Mouse (Mus musculus) intestine, postnatal 0 days (tissue): ENCODE measurements around the gene Nat14. TPM values are rescaled to one million over a fixed set of nuclear protein-coding genes. Genes with fewer than 3 reads are reported as not detected.
A peak's percentile ranks its signal among the peaks of the same experiment; 100 is the strongest.

Experiments used
- ATAC-seq: fragments of 200-750 bp; cut with Nextera tagmentation; 2 replicates; pipeline ENCODE4 v1.8.0; 2017; ENCODE audit warnings: mild to moderate bottlenecking, moderate TSS enrichment, moderate library complexity
- H3K27ac ChIP-seq: fragments of 300-500 bp; sonication (generic); 2 replicates; pipeline ENCODE4 v1.5.1; 2014; ENCODE audit warnings: mild to moderate bottlenecking, low read depth, low read length, moderate library complexity
- H3K27me3 ChIP-seq: fragments of 300-500 bp; sonication (generic); replicated peaks from 2 replicates; pipeline ENCODE4 v1.6.1; 2014; ENCODE audit warnings: low read length, mixed read lengths; ENCODE audit not compliant: control insufficient read depth, insufficient read depth
- H3K36me3 ChIP-seq: fragments of 300-500 bp; sonication (generic); 2 replicates; pipeline ENCODE4 v1.6.1; 2014; ENCODE audit warnings: mild to moderate bottlenecking, moderate library complexity; ENCODE audit not compliant: control insufficient read depth, insufficient read depth
- H3K4me1 ChIP-seq: fragments of 300-500 bp; sonication (generic); replicated peaks from 2 replicates; pipeline ENCODE4 v1.6.1; 2014; ENCODE audit warnings: antibody characterized with exemption, low read length, mixed read lengths; ENCODE audit not compliant: control insufficient read depth, insufficient read depth
- H3K4me2 ChIP-seq: fragments of 300-500 bp; sonication (generic); replicated peaks from 2 replicates; pipeline ENCODE4 v1.6.1; 2014; ENCODE audit warnings: low read depth, mild to moderate bottlenecking, moderate library complexity
- H3K4me3 ChIP-seq: fragments of 300-500 bp; sonication (generic); 2 replicates; pipeline ENCODE4 v1.5.1; 2014; ENCODE audit warnings: low read depth, low read length
- H3K9ac ChIP-seq: fragments of 300-500 bp; sonication (generic); 2 replicates; pipeline ENCODE4 v1.6.1; 2014; ENCODE audit warnings: mild to moderate bottlenecking, low read depth, low read length
- H3K9me3 ChIP-seq: fragments of 300-500 bp; sonication (generic); 2 replicates; pipeline ENCODE4 v1.6.1; 2016; ENCODE audit warnings: mixed run types; ENCODE audit not compliant: control insufficient read depth
- CTCF ChIP-seq: sonication (generic); IDR thresholded peaks from 2 replicates; pipeline ENCODE4 v1.5.1; 2016; ENCODE audit warnings: low read depth, mild to moderate bottlenecking, control low read depth, antibody characterized with exemption, moderate library complexity
- WGBS: fragments of 180-500 bp; shearing (Covaris S2); extraction: QIAGEN DNeasy Blood & Tissue Kit; methylation state at CpG from one replicate; pipeline ENCODE4 v1.1.7; 2014; 5-methylcytosine and 5-hydroxymethylcytosine counted together
- polyA plus RNA-seq: library from polyadenylated mRNA; unstranded; fragments of >200 nt; fragmentation: Nextera tagmentation; extraction: Ambion mirVana; gene quantifications from 2 replicates; pipeline ENCODE4 v1.2.1, GENCODE M21; 2015

The Nat14 gene
- polyA plus RNA-seq, 1 experiment from 2014 or later, result 1.9 TPM

DNA sequence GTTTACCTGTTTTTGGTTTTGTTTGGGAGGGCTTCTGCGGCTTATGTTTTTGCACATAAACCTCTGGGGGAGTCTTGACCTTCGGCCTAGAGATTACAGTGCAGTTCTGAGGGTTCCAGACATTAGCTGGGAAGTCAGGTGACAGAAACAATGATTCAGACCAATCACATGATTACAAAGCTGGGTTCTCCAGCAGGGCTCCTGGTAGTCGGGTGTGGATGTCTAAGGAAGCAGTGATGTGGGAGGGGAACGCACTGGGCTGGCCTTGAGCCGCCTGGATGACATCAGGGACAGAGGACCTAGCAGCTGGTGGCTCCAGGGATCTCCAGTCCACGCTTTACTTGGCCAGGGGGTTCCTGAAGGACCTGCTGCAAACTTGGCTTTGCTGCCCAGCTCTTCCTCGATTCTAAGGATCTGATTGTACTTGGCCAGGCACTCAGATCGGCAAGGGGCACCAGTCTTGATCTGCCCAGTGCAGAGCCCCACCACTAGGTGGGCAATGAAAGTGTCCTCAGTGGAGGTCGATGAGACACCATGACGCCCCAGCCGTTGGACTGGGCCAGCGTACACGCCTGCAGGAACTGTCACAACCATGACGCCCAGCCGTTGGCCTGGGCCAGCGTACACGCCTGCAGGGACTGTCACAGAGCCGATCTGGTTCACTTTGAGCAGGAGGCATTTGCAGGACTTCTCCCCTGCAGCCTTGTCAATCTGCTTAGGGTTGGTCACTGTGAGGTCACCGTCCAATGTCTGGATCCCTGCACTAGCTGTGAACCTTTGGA is 28.9 kb downstream of the Nat14 start:
- no peaks in the 10 kb centered on the region for H3K36me3 ChIP-seq
- no peak overlapping the region for H3K4me3 ChIP-seq
- 75% methylated on average over 19 of the region's 19 CpGs for WGBS
- no peak overlapping the region for H3K27ac ChIP-seq
- H3K9me3 ChIP-seq, result no peaks in the 10 kb centered on the region
- peak; percentile 71 for ATAC-seq
- H3K4me2 ChIP-seq, result no peak overlapping the region
- H3K27me3 ChIP-seq, result no peaks in the 10 kb centered on the region
- no peak for TF ChIP-seq CTCF
- no peak overlapping the region for H3K9ac ChIP-seq
- H3K4me1 ChIP-seq, result no peaks in the 10 kb centered on the region

DNA sequence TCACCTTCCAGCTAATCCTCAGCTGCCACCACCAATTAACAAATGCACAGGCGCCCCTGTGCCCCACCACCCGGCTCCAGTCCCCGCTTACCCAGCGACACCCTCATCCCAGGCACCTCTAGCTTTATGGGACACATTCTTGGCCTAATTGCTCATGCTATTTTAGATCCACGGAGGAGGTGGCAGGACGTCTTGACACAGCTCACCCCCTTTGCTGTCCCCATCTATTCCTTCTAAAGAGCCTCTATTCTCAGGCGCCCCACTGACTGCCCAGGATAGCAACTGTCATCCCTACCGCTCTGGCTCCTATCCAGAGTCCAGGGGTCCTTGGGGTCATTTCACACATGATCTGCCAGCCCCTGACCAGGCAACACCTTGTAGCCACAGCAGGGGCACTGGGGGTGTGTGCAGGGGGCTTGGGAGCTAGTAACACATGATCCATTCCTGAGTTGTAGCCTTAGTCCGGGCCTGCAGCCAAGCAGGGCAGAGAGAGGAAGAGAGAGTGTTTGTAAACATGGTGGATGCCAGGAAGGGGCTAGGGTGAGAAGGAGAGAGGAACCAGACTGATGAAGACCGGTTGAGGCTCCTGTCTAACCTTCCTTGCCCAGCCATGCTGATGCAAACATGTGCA is 32.1 kb downstream of the Nat14 start:
- ATAC-seq, result no peak

GRCm38 (mm10) chr7:4957361-4957760 is 35.5 kb downstream of the Nat14 start:
- ATAC-seq, result no peak
- Histone ChIP-seq H3K9ac (no peak overlapping the region), H3K4me3 (no peak overlapping the region), H3K36me3 (no peaks in the 10 kb centered on the region), H3K27ac (no peak overlapping the region), H3K4me1 (no peaks in the 10 kb centered on the region), H3K27me3 (no peaks in the 10 kb centered on the region), H3K9me3 (no peaks in the 10 kb centered on the region), H3K4me2 (no peak overlapping the region)
- 80% methylated on average over 10 of the region's 10 CpGs for WGBS
- no peak for TF ChIP-seq CTCF

More for the DNA sequence above, 32.1 kb downstream of the Nat14 start:
- no peaks in the 10 kb centered on the region for H3K4me1 ChIP-seq
- no peak for TF ChIP-seq CTCF
- no peaks in the 10 kb centered on the region for H3K27me3 ChIP-seq
- 30% methylated on average over 10 of the region's 10 CpGs for WGBS
- H3K4me3 ChIP-seq, result no peak overlapping the region
- H3K9me3 ChIP-seq, result no peaks in the 10 kb centered on the region
- H3K36me3 ChIP-seq, result no peaks in the 10 kb centered on the region
- no peak overlapping the region for H3K9ac ChIP-seq
- H3K4me2 ChIP-seq, result no peak overlapping the region
- no peak overlapping the region for H3K27ac ChIP-seq

- TF ChIP-seq CTCF, result peak; percentile 21; the same call in 1 of the 2 replicates
- no peak for ATAC-seq
- Histone ChIP-seq H3K4me2 (no peak overlapping the region), H3K9me3 (no peaks in the 10 kb centered on the region), H3K36me3 (no peaks in the 10 kb centered on the region), H3K4me3 (no peak overlapping the region), H3K27me3 (no peaks in the 10 kb centered on the region), H3K4me1 (no peaks in the 10 kb centered on the region), H3K9ac (no peak overlapping the region), H3K27ac (no peak overlapping the region)
- 73% methylated on average over 5 of the region's 5 CpGs for WGBS
Observed at GRCm38 (mm10) chr7:4963527-4963926, 41.7 kb downstream of the Nat14 start.

- H3K9me3 ChIP-seq, result no peaks in the 10 kb centered on the region
- WGBS, result 1% methylated on average over 10 of the region's 10 CpGs
- H3K4me3 ChIP-seq, result no peak within 1 kb of the TSS
- peak; percentile 80; the same call in 1 of the 2 replicates for ATAC-seq
- TF ChIP-seq CTCF, result peak; percentile 91
- H3K27me3 ChIP-seq, result no peaks in the 10 kb centered on the region
- H3K36me3 ChIP-seq, result no peaks in the 10 kb centered on the region
- H3K4me2 ChIP-seq, result peak within 1 kb of the TSS; percentile 44
- no peak within 1 kb of the TSS; the same call in 1 of the 2 replicates for H3K27ac ChIP-seq
- H3K9ac ChIP-seq, result no peak within 1 kb of the TSS
- H3K4me1 ChIP-seq, result no peaks in the 10 kb centered on the region
Observed at GRCm38 (mm10) chr7:4964272-4964671, 42.4 kb downstream of the Nat14 start, which contains the start of gene Sbk2. Gene Sbk2, minus strand, starts transcription at chr7:4964406.

- Histone ChIP-seq H3K9me3 (no peaks in the 10 kb centered on the region), H3K4me2 (no peak overlapping the region), H3K4me3 (no peak overlapping the region), H3K27ac (no peak overlapping the region), H3K9ac (no peak overlapping the region), H3K4me1 (no peaks in the 10 kb centered on the region), H3K27me3 (no peaks in the 10 kb centered on the region), H3K36me3 (no peaks in the 10 kb centered on the region)
- no peak for TF ChIP-seq CTCF
- 77% methylated on average over 5 of the region's 5 CpGs for WGBS
- no peak for ATAC-seq
Observed at GRCm38 (mm10) chr7:4964988-4965387, 43.2 kb downstream of the Nat14 start.
